Comparison of ENCODE assay signal across 10 mouse cellular contexts in the genomic region with DNA sequence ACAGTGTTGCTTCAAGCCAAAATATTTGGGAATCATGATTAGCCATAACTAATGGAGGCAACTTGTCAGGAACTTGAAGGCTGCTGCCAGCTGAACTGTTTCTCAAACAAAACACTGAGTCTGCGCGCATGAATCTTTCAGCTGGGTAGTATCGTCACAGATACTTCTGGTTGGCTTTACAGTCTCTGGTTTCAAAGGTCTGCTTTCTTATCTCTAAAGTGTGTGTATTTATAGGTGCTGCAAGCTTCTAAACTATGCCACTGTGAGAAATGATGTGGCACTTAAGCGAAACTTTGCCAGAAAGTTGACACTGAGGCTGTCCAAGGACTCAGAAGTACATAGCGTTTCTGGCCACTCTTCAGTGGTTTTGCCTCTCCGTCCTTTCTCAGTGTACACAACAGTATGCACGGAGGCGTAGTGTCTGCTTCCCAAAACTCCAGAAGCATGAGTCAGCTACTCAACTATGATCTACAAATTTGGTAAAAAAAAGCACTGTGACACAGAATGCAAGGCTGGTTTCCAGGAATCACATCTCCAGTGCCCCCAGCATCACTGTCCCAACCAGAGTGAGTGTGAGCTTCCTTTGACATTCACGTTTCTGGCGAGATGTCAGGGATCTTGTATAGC. TPM values are rescaled to one million over a fixed set of nuclear protein-coding genes. Genes with fewer than 3 reads are reported as not detected.
A peak's percentile ranks its signal among the peaks of the same experiment; 100 is the strongest.
DNase-seq lines count a peak whose midpoint lies in the region; ATAC-seq and TF ChIP-seq lines count a peak whose summit lies in the region.
"Had no signal": no experiment of that assay in that cellular context is flagged by ENCODE, and none has a peak within 500 bp of the region (broad histone marks: within the 10 kb centered on the region; RNA-seq: fewer than 3 reads in every experiment).

No protein-coding gene starts in this region.

- ATAC-seq in CD4-positive, CD25-positive, alpha-beta regulatory T cell, adult 4 months: no peak

- peak overlapping the region; percentile 97 for H3K27ac ChIP-seq in embryonic fibroblast, embryonic 13.5 days (ENCODE audit: insufficient read depth, low read length)
- peak overlapping the region; percentile 21; the same call in 1 of the 2 replicates for H3K27ac ChIP-seq in small intestine, adult 2 months (ENCODE audit: insufficient read depth, low read depth, low read length)
- H3K27ac ChIP-seq: left cerebral cortex, adult 2 months; midbrain, embryonic 10.5 days had no signal

- H3K4me1 ChIP-seq in embryonic fibroblast, embryonic 13.5 days (ENCODE audit: control insufficient read depth, insufficient read depth, low read length): peaks cover 7% of the 10 kb centered on the region
- no peaks in the 10 kb centered on the region; the same call in 1 of the 2 replicates for H3K4me1 ChIP-seq in small intestine, adult 2 months (ENCODE audit: control insufficient read depth, insufficient read depth, insufficient read length, low read length)
- H3K4me1 ChIP-seq: midbrain, embryonic 10.5 days had no signal

- TF ChIP-seq POLR2A in embryonic fibroblast, embryonic 13.5 days (IDR thresholded peaks at IDR 0.05; ENCODE audit: low read depth, low read length): peak; percentile 23; the same call in 1 of the 2 replicates
- TF ChIP-seq POLR2A in small intestine, adult 2 months (IDR thresholded peaks at IDR 0.05; ENCODE audit: low read depth, low read length): no peak

- 17% methylated on average over 10 of the region's 10 CpGs for WGBS in small intestine, adult 2 months

- H3K27me3 ChIP-seq in small intestine, adult 2 months (ENCODE audit: control insufficient read depth, insufficient read depth, low read length): no peaks in the 10 kb centered on the region

- H3K4me3 ChIP-seq in embryonic fibroblast, embryonic 13.5 days (ENCODE audit: insufficient read depth, low read length): no peak overlapping the region
- no peak overlapping the region for H3K4me3 ChIP-seq in small intestine, adult 2 months (ENCODE audit: low read depth, low read length)
- H3K4me3 ChIP-seq: left cerebral cortex, adult 2 months; midbrain, embryonic 10.5 days had no signal

- DNase-seq in left cerebral cortex, adult 11 months (ENCODE audit: low spot score): peak; percentile 7
- DNase-seq in left cerebral cortex, postnatal 4 days: no peak
- DNase-seq in heart, postnatal 36 days: peak; percentile 17 to 38
- no peak for DNase-seq in T-cell, adult 2 months (ENCODE audit: low spot score)
- DNase-seq in spleen, postnatal 36 days (ENCODE audit: low spot score in 2 of 2): no peak

- intact Hi-C loops in left cerebral cortex, postnatal 4 days (cut with DNase I): no loop called here
- intact Hi-C loops in heart, postnatal 36 days (cut with DNase I): loop anchor here (5.0 kb wide), 1 partner anchor 45 kb away; no protein-coding TSS in a partner anchor

- no peak for TF ChIP-seq CTCF in embryonic fibroblast, embryonic 13.5 days (IDR thresholded peaks at IDR 0.05; ENCODE audit: borderline replicate concordance, insufficient read depth, low read length)
- no peak for TF ChIP-seq CTCF in small intestine, adult 2 months (IDR thresholded peaks at IDR 0.05; ENCODE audit: extremely low read depth, insufficient read length, insufficient replicate concordance, low read depth, low read length)

- no peaks in the 10 kb centered on the region for H3K36me3 ChIP-seq in small intestine, adult 2 months (ENCODE audit: control insufficient read depth, insufficient read depth, low read length)
- H3K36me3 ChIP-seq: midbrain, embryonic 10.5 days had no signal

RNA-seq across cellular contexts. Expression of gene N6amt1, which starts 46.8 kb away (rescaled TPM):
- total RNA-seq in left cerebral cortex, postnatal 4 days (2021): 10 to 100 TPM; 16.7 to 19.1 TPM
- 15.6 and 17.8 TPM in 2 replicates for polyA plus RNA-seq in embryonic fibroblast, embryonic 13.5 days (2011; ENCODE audit: insufficient read length, low read depth, missing spikeins)
- 10 to 100 TPM; 17.4 to 21.8 TPM for total RNA-seq in heart, postnatal 36 days (2021)
- 3.8 and 3.9 TPM in 2 replicates for polyA plus RNA-seq in small intestine, adult 2 months (2012; rRNA removed)
- polyA plus RNA-seq in CD4-positive, CD25-positive, alpha-beta regulatory T cell, adult 4 months (2017; shearing (Covaris generic)): 10 to 100 TPM; 19.8 to 21.9 TPM

Comparison
In these comparisons a context has a peak if more than half of its experiments do, and no peak if none do; other contexts are left out.
1. DNase-seq: peak in left cerebral cortex, adult 11 months (single experiment) and heart, postnatal 36 days (2 of 2); none in left cerebral cortex, postnatal 4 days (single experiment), T-cell, adult 2 months (single experiment) and spleen, postnatal 36 days (0 of 2).